Mouse (Mus musculus) forebrain, postnatal 0 days (tissue): ENCODE data around the gene Zdhhc6. TPM values are rescaled to one million over a fixed set of nuclear protein-coding genes. Genes with fewer than 3 reads are reported as not detected.

Source experiments
- ATAC-seq: fragments of 200-750 bp; cut with Nextera tagmentation; 2 replicates; pipeline ENCODE4 v1.8.0; 2017; ENCODE audit warnings: mild to moderate bottlenecking, moderate library complexity
- DNase-seq: peaks from one replicate; pipeline ENCODE4 v3.0.0-alpha.2; 2015
- H3K27ac ChIP-seq: fragments of 300-500 bp; sonication (generic); 2 replicates; pipeline ENCODE4 v1.5.1; 2014; ENCODE audit warnings: low read depth, mild to moderate bottlenecking, antibody characterized with exemption, low read length, moderate library complexity, mixed read lengths
- H3K27me3 ChIP-seq: fragments of 300-500 bp; sonication (generic); 2 replicates; pipeline ENCODE4 v1.6.1; 2014; ENCODE audit warnings: mild to moderate bottlenecking, low read length, mixed read lengths; ENCODE audit not compliant: insufficient read depth
- H3K36me3 ChIP-seq: fragments of 300-500 bp; sonication (generic); 2 replicates; pipeline ENCODE4 v1.6.1; 2014; ENCODE audit warnings: mild to moderate bottlenecking, moderate library complexity; ENCODE audit not compliant: insufficient read depth
- H3K4me1 ChIP-seq: fragments of 300-500 bp; sonication (generic); 2 replicates; pipeline ENCODE4 v1.6.1; 2014; ENCODE audit warnings: antibody characterized with exemption; ENCODE audit not compliant: insufficient read depth
- H3K4me2 ChIP-seq: fragments of 300-500 bp; sonication (generic); 2 replicates; pipeline ENCODE4 v1.6.1; 2014; ENCODE audit warnings: low read depth, mild to moderate bottlenecking, moderate library complexity
- H3K4me3 ChIP-seq: fragments of 300-500 bp; sonication (generic); 2 replicates; pipeline ENCODE4 v1.5.1; 2014; ENCODE audit warnings: low read depth, low read length, mixed read lengths
- H3K9ac ChIP-seq: fragments of 300-500 bp; sonication (generic); 2 replicates; pipeline ENCODE4 v1.6.1; 2014; ENCODE audit warnings: mild to moderate bottlenecking
- H3K9me3 ChIP-seq: fragments of 300-500 bp; sonication (generic); 2 replicates; pipeline ENCODE4 v1.6.1; 2016; ENCODE audit warnings: low read length
- CTCF ChIP-seq: sonication (generic); IDR thresholded peaks from 2 replicates; pipeline ENCODE4 v1.5.1; 2016; ENCODE audit warnings: antibody characterized with exemption, control low read depth, low read depth
- WGBS: fragments of 180-500 bp; shearing (Covaris S2); extraction: QIAGEN DNeasy Blood & Tissue Kit; methylation state at CpG from one replicate; pipeline ENCODE4 v1.1.7; 2014; 5-methylcytosine and 5-hydroxymethylcytosine counted together
- polyA plus RNA-seq: library from polyadenylated mRNA; unstranded; fragments of >200 nt; fragmentation: Nextera tagmentation; extraction: Ambion mirVana; gene quantifications from 2 replicates; pipeline ENCODE4 v1.2.1, GENCODE M21; 2015
- total RNA-seq: library from RNA; depleted of rRNA; stranded (reverse); fragments of >200 nt; gene quantifications from 2 replicates; pipeline ENCODE4 v1.2.3, GENCODE M21; 2014

The Zdhhc6 gene
- total and polyA plus RNA-seq, 2 experiments from 2014 or later: 39.4 to 48.0 TPM

GRCm38 (mm10) chr19:55327510-55327909, 11.7 kb upstream of the Zdhhc6 start:
- Histone ChIP-seq H3K9me3 (no peaks in the 10 kb centered on the region), H3K9ac (no peak overlapping the region), H3K36me3 (peaks cover 39% of the 10 kb centered on the region), H3K27me3 (no peaks in the 10 kb centered on the region), H3K4me3 (no peak overlapping the region), H3K4me2 (no peak overlapping the region), H3K4me1 (no peaks in the 10 kb centered on the region), H3K27ac (no peak overlapping the region)
- ATAC-seq (no peak), DNase-seq (no peak)
- WGBS: 79% methylated on average over 4 of the region's 4 CpGs
- no peak for TF ChIP-seq CTCF

- Histone ChIP-seq H3K27me3 (no peaks in the 10 kb centered on the region), H3K27ac (no peak overlapping the region), H3K36me3 (peaks cover 18% of the 10 kb centered on the region), H3K4me3 (no peak overlapping the region), H3K4me1 (no peaks in the 10 kb centered on the region), H3K9me3 (no peaks in the 10 kb centered on the region), H3K9ac (no peak overlapping the region), H3K4me2 (no peak overlapping the region)
- no peak for TF ChIP-seq CTCF
- ATAC-seq (no peak), DNase-seq (no peak)
- WGBS: 93% methylated on average over 8 of the region's 8 CpGs
Measured at GRCm38 (mm10) chr19:55322604-55323003, 6.8 kb upstream of the Zdhhc6 start.

GRCm38 (mm10) chr19:55319521-55319920, 3.7 kb upstream of the Zdhhc6 start:
- H3K4me1 ChIP-seq: peaks cover 10% of the 10 kb centered on the region

GRCm38 (mm10) chr19:55319036-55319435, 3.2 kb upstream of the Zdhhc6 start:
- TF ChIP-seq CTCF: no peak
- WGBS: 67% methylated on average over 3 of the region's 3 CpGs
- no peak for ATAC-seq
- DNase-seq: no peak
- no peak overlapping the region for H3K9ac ChIP-seq
- no peaks in the 10 kb centered on the region for H3K27me3 ChIP-seq
- H3K4me3 ChIP-seq: no peak overlapping the region
- peaks cover 10% of the 10 kb centered on the region for H3K4me1 ChIP-seq
- peaks cover 17% of the 10 kb centered on the region for H3K36me3 ChIP-seq
- H3K4me2 ChIP-seq: no peak overlapping the region
- no peaks in the 10 kb centered on the region for H3K9me3 ChIP-seq
- H3K27ac ChIP-seq: no peak overlapping the region

More at GRCm38 (mm10) chr19:55319521-55319920, 3.7 kb upstream of the Zdhhc6 start:
- H3K27ac ChIP-seq: no peak overlapping the region
- TF ChIP-seq CTCF: no peak
- H3K4me2 ChIP-seq: no peak overlapping the region
- no peak overlapping the region for H3K4me3 ChIP-seq
- H3K9ac ChIP-seq: no peak overlapping the region
- DNase-seq (no peak), ATAC-seq (no peak)
- H3K27me3 ChIP-seq: no peaks in the 10 kb centered on the region
- 57% methylated on average over 5 of the region's 5 CpGs for WGBS
- H3K9me3 ChIP-seq: no peaks in the 10 kb centered on the region
- H3K36me3 ChIP-seq: peaks cover 18% of the 10 kb centered on the region

- H3K27me3 ChIP-seq: no peaks in the 10 kb centered on the region
- ATAC-seq: no peak
- 58% methylated on average over 10 of the region's 10 CpGs for WGBS
- H3K36me3 ChIP-seq: 0 out of 2 replicates have a peak, but pooled peaks cover 2% of the 10 kb centered on the region
- no peak overlapping the region for H3K27ac ChIP-seq
- H3K4me1 ChIP-seq: peaks cover 10% of the 10 kb centered on the region
- 0 out of 2 replicates have a peak overlapping the region, but pooled peaks have one; percentile 77 for H3K9ac ChIP-seq
- peak overlapping the region; percentile 64 for H3K4me3 ChIP-seq
- TF ChIP-seq CTCF: no peak
- no peak for DNase-seq
- H3K4me2 ChIP-seq: peak overlapping the region; percentile 89
- H3K9me3 ChIP-seq: no peaks in the 10 kb centered on the region
Measured at GRCm38 (mm10) chr19:55316901-55317300, 1.1 kb upstream of the Zdhhc6 start.

GRCm38 (mm10) chr19:55316109-55316714, 380 bp upstream of the Zdhhc6 start, which contains the start of gene Vti1a:
Gene Vti1a (plus strand): TSS chr19:55316295.
- peak; percentile 95 for DNase-seq
- Histone ChIP-seq H3K4me3 (peak within 1 kb of the TSS; percentile 64), H3K36me3 (peaks cover 8% of the 10 kb centered on the region; the same call in 1 of the 2 replicates), H3K4me1 (peaks cover 10% of the 10 kb centered on the region), H3K27me3 (no peaks in the 10 kb centered on the region), H3K27ac (peak within 1 kb of the TSS; percentile 80), H3K9ac (peak within 1 kb of the TSS; percentile 77), H3K4me2 (peak within 1 kb of the TSS; percentile 89), H3K9me3 (no peaks in the 10 kb centered on the region)
- ATAC-seq: peak; percentile 96
- under 1% methylated on average over 48 of the region's 48 CpGs for WGBS
- peak; percentile 53 for TF ChIP-seq CTCF

GRCm38 (mm10) chr19:55313649-55314048, 2.2 kb downstream of the Zdhhc6 start:
- H3K4me1 ChIP-seq: peaks cover 10% of the 10 kb centered on the region
- H3K36me3 ChIP-seq: peaks cover 25% of the 10 kb centered on the region; the same call in 1 of the 2 replicates
- no peak overlapping the region for H3K4me2 ChIP-seq
- no peaks in the 10 kb centered on the region for H3K9me3 ChIP-seq
- H3K4me3 ChIP-seq: no peak overlapping the region
- no peak overlapping the region for H3K9ac ChIP-seq
- H3K27me3 ChIP-seq: no peaks in the 10 kb centered on the region
- DNase-seq (no peak), ATAC-seq (no peak)
- no peak for TF ChIP-seq CTCF
- 92% methylated on average over 2 of the region's 2 CpGs for WGBS
- no peak overlapping the region for H3K27ac ChIP-seq
